Mouse (Mus musculus) limb, embryonic 11.5 days (tissue): ENCODE results near the gene Ccl12. TPM values are rescaled to one million over a fixed set of nuclear protein-coding genes. Genes with fewer than 3 reads are reported as not detected.

Experiments used
- ATAC-seq: fragments of 200-750 bp; cut with Nextera tagmentation; 2 replicates; pipeline ENCODE4 v1.8.0; 2017; ENCODE audit warnings: low read depth; ENCODE audit not compliant: insufficient number of reproducible peaks, low FRiP score, low TSS enrichment
- DNase-seq: peaks from one replicate; pipeline ENCODE4 v3.0.0-alpha.2; 2015; ENCODE audit warnings: low spot score
- H3K27ac ChIP-seq: fragments of 300-500 bp; sonication (generic); replicated peaks from 2 replicates; pipeline ENCODE4 v1.5.1; 2014; ENCODE audit warnings: low read depth, mild to moderate bottlenecking, low read length
- H3K27me3 ChIP-seq: fragments of 300-500 bp; sonication (generic); 2 replicates; pipeline ENCODE4 v1.6.1; 2014; ENCODE audit warnings: mild to moderate bottlenecking, low read length, mixed read lengths; ENCODE audit not compliant: control insufficient read depth, insufficient read depth
- H3K36me3 ChIP-seq: fragments of 300-500 bp; sonication (generic); 2 replicates; pipeline ENCODE4 v1.6.1; 2014; ENCODE audit warnings: mild to moderate bottlenecking, low read length, moderate library complexity, mixed read lengths; ENCODE audit not compliant: control insufficient read depth, insufficient read depth
- H3K4me1 ChIP-seq: fragments of 300-500 bp; sonication (generic); 2 replicates; pipeline ENCODE4 v1.6.1; 2014; ENCODE audit warnings: low read length, mixed read lengths; ENCODE audit not compliant: control insufficient read depth, insufficient read depth
- H3K4me2 ChIP-seq: fragments of 300-500 bp; sonication (generic); 2 replicates; pipeline ENCODE4 v1.6.1; 2014; ENCODE audit warnings: low read depth, mild to moderate bottlenecking, moderate library complexity; ENCODE audit not compliant: severe bottlenecking
- H3K4me3 ChIP-seq: fragments of 300-500 bp; sonication (generic); 2 replicates; pipeline ENCODE4 v1.5.1; 2014; ENCODE audit warnings: low read depth, low read length
- H3K9ac ChIP-seq: fragments of 300-500 bp; sonication (generic); 2 replicates; pipeline ENCODE4 v1.6.1; 2014; ENCODE audit warnings: mild to moderate bottlenecking, low read length
- H3K9me3 ChIP-seq: fragments of 300-500 bp; sonication (generic); 2 replicates; pipeline ENCODE4 v1.6.1; 2016; ENCODE audit warnings: low read length; ENCODE audit not compliant: control insufficient read depth
- WGBS: fragments of 180-500 bp; shearing (Covaris S2); extraction: QIAGEN DNeasy Blood & Tissue Kit; methylation state at CpG from one replicate; pipeline ENCODE4 v1.1.7; 2014; 5-methylcytosine and 5-hydroxymethylcytosine counted together
- polyA plus RNA-seq: library from polyadenylated mRNA; unstranded; fragments of >200 nt; fragmentation: Nextera tagmentation; extraction: Ambion mirVana; gene quantifications from 2 replicates; pipeline ENCODE4 v1.2.1, GENCODE M21; 2014

Ccl12 gene
- polyA plus RNA-seq, 1 experiment from 2014 or later, result 0.61 TPM

DNA sequence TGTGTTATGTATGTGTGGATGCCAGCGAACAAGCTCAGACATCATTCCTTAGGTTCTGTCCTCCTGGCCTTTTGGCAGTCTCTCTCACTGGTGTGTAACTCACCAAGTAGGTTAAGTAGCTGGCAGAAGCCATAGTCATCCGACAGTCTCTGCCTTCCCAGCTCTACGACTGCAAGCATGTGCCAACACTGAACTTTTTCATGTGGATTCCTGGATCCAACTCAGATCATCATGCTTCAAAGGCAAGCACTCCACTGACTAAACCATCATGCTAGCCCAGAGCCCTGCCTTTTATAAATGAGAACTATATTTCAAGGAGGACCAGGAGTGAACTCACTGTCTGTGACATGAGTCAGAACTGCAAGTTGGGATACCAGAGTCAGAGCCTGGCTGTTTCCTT lies 28.0 kb upstream of the Ccl12 start:
- H3K4me3 ChIP-seq, result no peak overlapping the region
- H3K9me3 ChIP-seq, result no peaks in the 10 kb centered on the region
- H3K9ac ChIP-seq, result no peak overlapping the region
- 85% methylated on average over 3 of the region's 3 CpGs for WGBS
- DNase-seq, result no peak
- no peaks in the 10 kb centered on the region for H3K4me1 ChIP-seq
- H3K27me3 ChIP-seq, result no peaks in the 10 kb centered on the region
- no peak overlapping the region for H3K4me2 ChIP-seq
- no peaks in the 10 kb centered on the region for H3K36me3 ChIP-seq
- ATAC-seq, result no peak
- no peak overlapping the region for H3K27ac ChIP-seq

DNA sequence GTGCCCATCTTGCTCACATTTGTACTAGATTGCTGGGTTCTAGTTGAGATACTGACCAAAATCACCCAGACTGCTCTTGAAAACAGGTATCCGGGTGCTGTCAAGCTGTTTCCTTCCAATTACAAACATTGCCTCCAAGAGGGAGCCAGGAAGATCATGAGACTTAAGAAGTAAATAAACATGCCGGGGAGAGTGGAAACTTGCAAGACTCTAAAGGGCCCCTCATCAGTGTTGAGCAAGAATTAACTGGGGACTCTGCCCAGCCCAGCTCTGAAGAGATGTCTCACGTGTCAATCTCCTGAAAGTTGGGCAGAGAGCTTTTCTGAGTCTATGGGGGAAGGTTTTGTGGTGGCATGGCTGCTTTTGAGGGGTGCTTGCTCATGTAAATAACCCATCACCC lies 24.6 kb upstream of the Ccl12 start:
- H3K27ac ChIP-seq, result no peak overlapping the region
- no peak overlapping the region for H3K4me2 ChIP-seq
- H3K4me3 ChIP-seq, result no peak overlapping the region
- no peaks in the 10 kb centered on the region for H3K36me3 ChIP-seq
- WGBS, result 58% methylated on average over 3 of the region's 3 CpGs
- DNase-seq (no peak), ATAC-seq (no peak)
- no peaks in the 10 kb centered on the region for H3K27me3 ChIP-seq
- H3K9ac ChIP-seq, result no peak overlapping the region
- H3K9me3 ChIP-seq, result no peaks in the 10 kb centered on the region
- no peaks in the 10 kb centered on the region for H3K4me1 ChIP-seq

DNA sequence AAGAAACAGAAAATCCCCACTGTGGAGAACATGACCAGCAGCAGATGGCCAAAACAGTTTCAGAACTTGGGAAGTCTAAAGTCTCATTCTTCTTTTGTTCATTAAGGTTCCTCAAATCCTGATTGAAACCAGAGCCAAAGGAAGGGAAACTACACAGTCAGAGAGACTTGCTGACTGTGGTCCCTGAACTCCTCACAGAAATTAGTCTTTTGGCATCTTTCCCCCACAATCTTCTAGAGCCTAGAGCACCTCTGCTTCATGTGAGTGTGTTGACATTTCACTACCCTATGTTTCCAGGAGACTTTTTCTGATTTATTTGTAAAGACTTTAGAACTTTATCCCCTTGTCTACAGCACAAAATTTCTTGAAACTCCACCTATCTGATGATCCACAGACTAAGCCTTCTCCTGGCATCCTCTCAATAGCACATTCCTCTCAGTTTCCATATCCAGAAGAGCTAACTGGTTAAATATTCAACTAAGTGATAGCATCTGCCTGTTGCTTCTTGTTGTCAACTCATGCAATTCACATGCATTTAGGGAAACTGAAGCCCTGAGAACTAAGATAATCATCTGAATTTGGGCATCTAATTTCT lies 23.4 kb upstream of the Ccl12 start:
- ATAC-seq (no peak), DNase-seq (no peak)
- H3K4me3 ChIP-seq, result no peak overlapping the region
- H3K27me3 ChIP-seq, result no peaks in the 10 kb centered on the region
- no peak overlapping the region for H3K27ac ChIP-seq
- no peak overlapping the region for H3K4me2 ChIP-seq
- no peaks in the 10 kb centered on the region for H3K36me3 ChIP-seq
- H3K9ac ChIP-seq, result no peak overlapping the region
- H3K4me1 ChIP-seq, result no peaks in the 10 kb centered on the region
- H3K9me3 ChIP-seq, result no peaks in the 10 kb centered on the region

DNA sequence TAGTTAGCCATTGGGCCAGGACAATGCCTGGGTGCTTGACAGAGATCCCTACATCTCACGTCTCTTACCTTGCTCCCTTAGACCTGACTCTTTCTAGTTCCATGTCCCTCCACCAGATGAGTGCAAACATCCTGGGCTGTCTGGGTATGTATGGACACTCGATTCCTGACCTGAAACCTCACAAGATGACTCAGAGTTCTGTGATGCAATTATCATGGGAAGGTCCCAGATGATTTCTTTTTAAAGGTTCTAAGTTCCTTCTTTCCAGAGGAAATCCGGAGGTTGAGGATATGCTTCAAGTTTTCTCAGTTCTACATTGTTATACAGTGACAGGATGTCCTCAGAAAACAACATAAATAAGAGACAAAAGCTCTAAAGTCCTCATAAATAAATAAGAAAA lies 20.8 kb upstream of the Ccl12 start:
- H3K4me2 ChIP-seq, result no peak overlapping the region
- H3K36me3 ChIP-seq, result no peaks in the 10 kb centered on the region
- H3K9me3 ChIP-seq, result no peaks in the 10 kb centered on the region
- WGBS, result 81% methylated on average over 3 of the region's 3 CpGs
- DNase-seq (no peak), ATAC-seq (no peak)
- no peak overlapping the region for H3K27ac ChIP-seq
- no peaks in the 10 kb centered on the region for H3K4me1 ChIP-seq
- no peaks in the 10 kb centered on the region for H3K27me3 ChIP-seq
- no peak overlapping the region for H3K4me3 ChIP-seq
- H3K9ac ChIP-seq, result no peak overlapping the region

DNA sequence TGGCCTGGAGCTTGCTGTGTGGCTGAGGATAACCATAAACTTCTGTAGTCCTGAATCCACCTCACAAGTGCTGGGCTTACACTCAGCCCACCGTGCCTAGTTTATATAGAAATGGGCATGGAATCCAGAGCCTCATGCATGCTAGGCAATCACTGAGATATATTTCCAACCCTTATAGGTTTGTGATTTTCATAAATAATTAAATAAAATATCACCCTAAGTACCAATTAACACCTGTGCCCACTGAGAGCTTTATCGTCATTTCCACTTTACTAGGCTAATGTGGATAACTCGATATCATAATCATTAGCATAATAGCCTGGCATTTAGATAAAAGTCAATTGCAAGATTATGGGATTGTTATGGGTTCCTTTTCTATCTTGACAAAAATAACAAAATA lies 17.3 kb upstream of the Ccl12 start:
- Histone ChIP-seq H3K27ac (no peak overlapping the region), H3K9ac (no peak overlapping the region), H3K9me3 (no peaks in the 10 kb centered on the region), H3K27me3 (no peaks in the 10 kb centered on the region), H3K36me3 (no peaks in the 10 kb centered on the region), H3K4me2 (no peak overlapping the region), H3K4me3 (no peak overlapping the region), H3K4me1 (no peaks in the 10 kb centered on the region)
- WGBS, result 91% methylated on average over 3 of the region's 3 CpGs
- no peak for DNase-seq
- no peak for ATAC-seq

DNA sequence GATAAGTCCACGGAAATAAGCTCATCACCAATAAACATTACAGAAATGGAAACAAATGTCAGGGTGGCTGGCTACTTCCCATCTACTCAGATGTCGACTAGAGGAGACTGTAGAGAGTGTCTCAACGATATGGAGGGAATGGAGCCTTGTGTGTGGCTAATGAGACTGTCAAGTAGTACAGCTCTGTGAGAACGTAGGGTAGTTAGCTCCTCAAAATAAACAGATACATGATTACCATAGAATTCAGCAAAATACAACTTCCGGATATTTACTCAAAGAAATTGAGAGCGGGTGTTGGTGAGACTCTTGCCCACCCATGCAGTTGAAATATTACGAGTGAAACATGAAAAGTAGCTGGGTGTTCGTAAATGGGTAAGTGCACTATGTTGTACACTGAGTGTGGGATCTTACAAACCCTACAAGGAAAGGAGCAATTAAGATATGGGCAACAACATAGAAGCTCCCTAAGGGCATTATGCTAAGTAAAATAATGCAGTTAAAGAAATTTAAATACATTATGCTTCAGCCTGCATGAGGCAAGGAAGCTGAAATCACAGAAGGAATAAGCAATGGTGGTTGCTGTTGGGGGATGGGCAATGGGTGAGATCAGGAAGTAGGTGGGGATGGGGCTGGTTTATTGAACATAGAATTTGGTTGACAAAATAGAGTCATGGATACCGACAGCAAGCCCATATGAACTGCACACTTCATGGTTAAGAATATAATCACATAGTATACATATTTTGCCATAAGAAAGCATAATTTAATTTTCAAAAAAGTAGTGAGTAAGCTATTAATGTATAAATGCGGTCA lies 1.9 kb upstream of the Ccl12 start:
- H3K4me2 ChIP-seq, result no peak overlapping the region
- no peaks in the 10 kb centered on the region for H3K9me3 ChIP-seq
- WGBS, result 86% methylated on average over 10 of the region's 10 CpGs
- H3K36me3 ChIP-seq, result no peaks in the 10 kb centered on the region
- H3K9ac ChIP-seq, result no peak overlapping the region
- ATAC-seq (no peak), DNase-seq (no peak)
- no peaks in the 10 kb centered on the region for H3K27me3 ChIP-seq
- no peaks in the 10 kb centered on the region for H3K4me1 ChIP-seq
- no peak overlapping the region for H3K27ac ChIP-seq
- no peak overlapping the region for H3K4me3 ChIP-seq

DNA sequence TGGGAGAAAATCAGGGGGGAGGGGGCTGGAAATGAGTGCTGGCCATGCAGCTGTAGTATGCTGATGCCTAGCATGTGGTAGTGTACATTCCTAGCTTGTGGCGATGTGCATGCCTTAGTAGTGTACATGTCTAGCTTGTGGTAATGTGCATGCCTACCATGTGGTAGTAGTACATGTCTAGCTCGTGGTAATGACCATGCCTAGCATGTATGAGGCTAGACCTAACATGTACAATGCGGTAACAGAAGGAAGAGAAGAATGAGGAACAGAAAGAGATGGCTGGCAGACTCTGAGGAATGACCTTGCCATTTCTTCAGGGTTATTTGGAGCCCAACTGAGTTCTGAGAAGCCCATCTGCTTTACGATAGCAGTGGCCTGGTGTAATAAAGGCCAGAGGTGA lies 558 bp upstream of the Ccl12 start:
- WGBS, result 79% methylated on average over 4 of the region's 4 CpGs
- ATAC-seq, result no peak

DNA sequence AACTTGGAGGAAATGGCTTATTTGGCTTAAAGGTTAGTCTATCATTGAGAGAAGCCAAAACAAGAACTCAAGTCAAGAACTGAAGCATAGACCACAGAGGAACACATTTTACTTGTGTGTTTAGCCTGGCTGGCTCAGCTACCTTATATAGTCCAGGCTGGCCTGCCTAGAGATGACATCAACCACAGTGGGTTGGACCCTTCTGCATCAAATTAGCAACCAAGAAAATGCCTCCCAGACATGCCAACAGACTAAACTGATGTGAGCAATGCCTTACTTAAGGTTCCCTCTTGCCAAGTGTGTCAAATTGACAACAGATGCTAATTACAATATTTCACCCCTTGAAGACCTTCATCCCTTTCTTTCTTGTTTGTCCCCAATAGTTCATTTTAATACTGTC lies 8.0 kb downstream of the Ccl12 start:
- H3K4me1 ChIP-seq, result no peaks in the 10 kb centered on the region

More for the DNA sequence above, 558 bp upstream of the Ccl12 start:
- Histone ChIP-seq H3K4me2 (no peak overlapping the region), H3K4me3 (no peak overlapping the region), H3K9me3 (no peaks in the 10 kb centered on the region), H3K27me3 (no peaks in the 10 kb centered on the region), H3K4me1 (no peaks in the 10 kb centered on the region), H3K9ac (no peak overlapping the region), H3K27ac (no peak overlapping the region), H3K36me3 (no peaks in the 10 kb centered on the region)
- DNase-seq, result no peak

More for the DNA sequence above, 8.0 kb downstream of the Ccl12 start:
- ATAC-seq (no peak), DNase-seq (no peak)
- no peak overlapping the region for H3K4me3 ChIP-seq
- no peaks in the 10 kb centered on the region for H3K36me3 ChIP-seq
- no peaks in the 10 kb centered on the region for H3K9me3 ChIP-seq
- H3K27ac ChIP-seq, result no peak overlapping the region
- no peaks in the 10 kb centered on the region for H3K27me3 ChIP-seq
- H3K9ac ChIP-seq, result no peak overlapping the region
- H3K4me2 ChIP-seq, result no peak overlapping the region
